Mouse (Mus musculus) right cerebral cortex, postnatal 36 days (tissue): ENCODE measurements around the gene Mia.

Experiments
- DNase-seq, 2 experiments: peaks; one replicate each; pipeline ENCODE4 v3.0.0; 2022; ENCODE audit warnings: low spot score in 2 of 2, mixed read lengths in 1 of 2

Mia gene

DNA sequence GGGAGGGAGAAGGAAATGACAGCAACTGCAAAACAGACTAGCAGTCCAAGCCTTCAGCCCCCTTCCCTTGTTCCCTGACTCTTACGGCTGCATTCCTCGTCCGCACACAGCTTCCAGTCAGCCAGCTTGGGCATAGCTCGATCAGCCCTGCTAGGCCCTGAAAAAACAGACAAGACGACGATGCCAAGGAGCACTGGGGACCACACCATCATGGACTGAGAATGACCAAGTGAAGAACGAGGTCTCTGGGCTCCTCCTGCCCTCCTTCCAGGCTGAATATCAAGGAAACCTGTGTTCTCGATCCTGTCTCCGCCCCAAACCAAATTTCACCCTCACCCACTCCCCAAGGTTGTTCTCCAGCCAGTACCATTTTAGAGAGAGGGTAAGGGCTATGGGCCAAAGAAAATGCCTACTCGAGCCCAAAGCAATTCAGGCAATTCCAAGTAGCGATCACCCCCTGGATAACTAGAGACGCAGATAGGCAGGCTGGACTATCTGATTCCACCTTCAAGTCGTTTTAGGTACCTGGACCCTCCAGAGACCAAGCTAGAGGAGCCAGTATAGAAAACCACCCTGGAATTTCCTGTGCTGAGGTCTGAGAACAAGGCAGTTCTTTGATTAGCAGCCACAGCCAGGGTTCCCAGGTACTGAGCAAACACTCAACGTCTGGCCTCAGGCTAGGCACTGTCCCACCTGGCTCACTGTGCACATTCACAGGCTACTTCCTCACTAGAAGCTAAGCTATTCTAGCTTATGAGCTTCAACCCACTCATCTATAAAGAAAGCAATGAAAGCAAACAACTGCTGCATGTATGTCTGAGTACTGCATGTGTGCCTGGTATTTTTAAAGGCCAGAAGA is at the start of gene Mia, which contains the start of gene Gm21983:
TSS of gene Mia (minus strand) at position 321 of the 859 bp plus-strand sequence.
TSS of gene Gm21983 (minus strand) at position 250 of the 859 bp plus-strand sequence.
- DNase-seq = no peak

DNA sequence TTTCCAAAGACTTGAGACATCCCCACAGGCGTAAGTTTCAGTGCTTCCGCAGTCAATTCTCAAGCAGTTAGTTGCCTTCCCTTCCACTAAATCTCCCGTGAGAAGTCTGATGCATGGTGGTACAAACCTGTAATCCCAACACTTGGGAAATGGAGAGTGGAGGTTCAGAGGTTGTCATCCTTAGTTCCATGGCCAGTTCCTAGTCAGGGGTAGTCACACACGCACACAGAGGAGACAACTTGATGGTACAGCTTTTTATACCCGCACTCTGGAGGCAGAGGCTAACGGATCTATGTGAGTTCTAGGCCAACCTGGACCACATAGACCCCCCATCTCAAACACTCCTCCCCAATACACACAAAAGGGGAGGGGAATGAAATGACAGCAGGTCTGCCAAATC is 47.9 kb upstream of the Mia start:
- no peak for DNase-seq

DNA sequence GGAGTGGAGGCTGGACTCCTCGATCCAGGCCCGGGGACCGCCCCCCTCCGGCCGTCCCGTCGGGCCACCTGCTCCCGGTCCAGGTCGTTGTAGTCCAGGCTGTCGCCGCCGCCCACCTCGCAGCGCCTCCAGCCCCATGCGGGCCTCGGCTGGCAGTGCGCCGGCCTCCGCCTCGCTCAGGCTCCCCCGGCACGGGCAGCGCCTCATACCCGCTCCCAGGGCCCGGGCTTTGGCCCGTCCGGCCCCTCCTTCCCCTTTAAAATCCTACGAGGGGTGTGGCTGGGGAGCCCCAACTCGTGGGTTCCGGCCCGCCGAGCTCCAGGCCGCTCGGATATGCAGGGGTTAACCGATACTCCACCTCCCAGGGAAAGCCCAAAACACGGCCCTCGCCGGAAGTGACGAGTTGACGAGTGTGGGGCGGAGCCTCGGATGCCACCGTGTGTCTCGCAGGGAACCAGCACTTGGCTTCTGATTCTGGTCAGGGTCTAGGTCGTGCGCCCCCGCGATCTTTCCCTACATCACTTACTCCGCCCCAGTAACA is 47.4 kb upstream of the Mia start, which contains the start of gene Itpkc:
TSS of gene Itpkc (minus strand) at position 381 of the 541 bp plus-strand sequence.
- DNase-seq = peak; percentile 87 to 89

DNA sequence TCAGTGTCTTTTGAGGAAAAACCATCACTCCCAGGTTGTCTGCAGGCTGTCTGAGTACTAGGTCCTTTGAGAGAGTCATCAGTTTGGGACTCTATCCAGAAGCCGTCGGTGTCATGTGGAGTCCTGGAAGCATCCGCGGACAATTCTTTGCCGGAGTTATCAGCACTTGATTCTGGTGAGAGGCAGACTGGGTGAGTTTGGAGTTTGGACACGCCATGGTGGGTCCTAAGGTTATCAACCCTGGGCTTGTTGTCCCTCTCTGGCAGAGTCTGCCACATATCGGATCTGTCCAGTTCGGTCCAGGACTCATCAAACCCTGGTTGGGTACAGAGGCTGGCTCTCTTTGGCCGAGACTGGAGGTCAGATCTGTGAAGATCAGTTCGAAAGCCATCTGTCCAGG is 46.7 kb upstream of the Mia start:
- DNase-seq = no peak

DNA sequence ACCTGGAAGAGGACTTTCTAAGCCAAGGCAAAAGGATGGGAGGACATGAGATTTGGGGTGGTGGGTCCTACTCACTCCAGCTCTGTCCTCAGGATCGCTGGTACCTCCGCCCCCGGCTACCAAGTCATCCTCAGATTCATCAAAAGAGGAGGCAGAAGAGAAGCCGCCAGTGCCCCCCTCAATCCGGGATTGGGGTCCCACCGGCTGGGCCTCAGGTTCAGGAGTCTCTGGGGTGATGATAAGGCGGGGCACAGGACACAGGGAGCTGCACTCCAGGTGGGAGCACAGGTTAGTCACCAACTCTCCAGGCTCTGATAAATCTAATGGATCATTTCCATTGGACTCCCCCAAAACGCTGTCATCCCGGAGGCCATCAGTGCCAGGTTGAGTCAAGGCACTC is 46.3 kb upstream of the Mia start:
- no peak for DNase-seq

DNA sequence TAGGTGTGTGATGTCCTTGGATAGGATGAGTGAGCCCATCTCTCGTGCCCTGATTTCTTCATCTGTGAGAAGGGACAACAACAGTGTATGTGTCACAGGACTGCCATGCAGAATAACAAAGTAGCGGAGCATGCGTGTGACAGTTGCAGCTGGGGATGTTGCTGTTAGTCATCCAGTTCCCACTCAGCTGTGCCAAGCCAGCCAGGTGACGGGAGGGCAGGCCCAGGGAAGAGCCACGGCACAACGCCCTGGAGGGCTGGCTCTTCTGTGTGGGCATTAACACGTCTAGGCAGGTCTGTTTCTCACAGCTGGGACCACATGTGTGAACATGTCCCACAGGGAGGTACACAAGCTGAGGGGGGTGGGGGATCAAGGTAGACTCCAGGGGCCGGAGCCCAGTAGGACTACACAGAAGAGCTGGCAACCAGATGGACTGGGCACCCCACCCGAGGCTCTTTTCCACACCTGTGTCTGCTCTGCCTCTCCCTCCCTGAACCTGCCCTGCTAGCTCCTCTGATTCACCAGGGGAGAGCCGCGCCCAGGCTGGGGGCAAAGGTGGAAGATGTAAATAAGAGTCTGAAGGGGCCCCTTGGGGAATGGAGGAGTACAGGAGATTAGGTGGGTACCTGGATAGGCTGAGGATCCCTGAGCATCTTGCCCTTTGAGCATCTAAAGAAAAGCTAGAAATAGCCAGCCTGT is 44.1 kb upstream of the Mia start:
- DNase-seq = peak in 1 of 2 experiments; percentile 39

DNA sequence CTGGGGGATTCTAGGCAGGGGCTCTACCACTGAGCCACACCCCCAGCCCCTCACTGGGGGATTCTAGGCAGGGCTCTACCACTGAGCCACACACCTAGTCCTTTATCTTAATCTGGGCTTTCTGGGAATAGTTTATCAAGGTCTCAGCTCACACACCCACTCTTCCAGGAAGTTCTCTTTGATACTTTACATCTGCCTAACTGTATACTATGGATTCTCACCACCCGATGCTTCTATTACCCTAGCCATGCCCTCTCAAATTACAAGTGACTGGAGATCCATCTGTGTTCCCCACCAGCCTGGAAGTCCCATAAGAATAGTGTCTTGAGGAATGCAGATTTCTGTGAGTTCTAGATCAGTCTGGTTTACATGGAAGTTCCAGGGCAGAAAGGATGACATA is 41.6 kb upstream of the Mia start:
- DNase-seq = no peak

DNA sequence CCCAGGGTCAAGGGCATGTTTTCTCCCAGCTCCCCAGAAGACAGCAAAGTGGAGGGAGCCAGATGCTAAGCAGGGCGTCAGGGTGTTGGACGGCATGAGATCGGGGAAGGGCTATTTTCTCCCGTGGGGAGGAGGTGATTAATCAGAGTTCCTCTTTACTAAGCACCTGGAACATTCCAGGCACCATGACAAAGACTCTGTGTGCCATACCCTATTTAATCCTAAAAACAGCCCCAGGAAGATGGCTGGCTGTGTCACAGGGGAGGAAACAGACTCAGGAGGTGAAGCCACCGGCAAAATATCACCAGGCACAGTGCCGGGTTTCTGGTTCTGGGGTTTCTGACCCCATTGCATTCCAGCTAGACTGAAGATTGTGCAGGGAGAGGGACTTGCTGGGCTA is 41.0 kb upstream of the Mia start:
- DNase-seq = no peak

DNA sequence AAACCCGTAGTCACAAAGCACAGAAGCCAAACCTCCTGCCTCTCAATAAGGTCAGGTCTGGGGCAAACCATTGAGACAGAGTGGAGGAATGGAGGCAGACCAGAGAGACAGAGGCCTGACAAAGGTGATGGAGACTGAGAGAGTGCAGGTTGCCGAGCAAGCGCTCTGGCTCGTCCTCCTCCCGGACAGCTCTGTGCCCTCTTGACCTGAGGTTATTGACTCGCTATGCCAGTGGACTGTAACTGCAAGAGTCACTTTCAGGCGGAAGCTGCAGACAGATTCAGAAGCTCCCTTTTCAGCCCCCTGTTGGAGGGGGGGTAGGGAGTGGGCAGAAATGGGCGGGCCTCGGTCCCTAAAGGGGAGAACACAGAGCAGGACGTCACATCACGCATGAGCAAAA is 39.0 kb upstream of the Mia start:
- DNase-seq = no peak

DNA sequence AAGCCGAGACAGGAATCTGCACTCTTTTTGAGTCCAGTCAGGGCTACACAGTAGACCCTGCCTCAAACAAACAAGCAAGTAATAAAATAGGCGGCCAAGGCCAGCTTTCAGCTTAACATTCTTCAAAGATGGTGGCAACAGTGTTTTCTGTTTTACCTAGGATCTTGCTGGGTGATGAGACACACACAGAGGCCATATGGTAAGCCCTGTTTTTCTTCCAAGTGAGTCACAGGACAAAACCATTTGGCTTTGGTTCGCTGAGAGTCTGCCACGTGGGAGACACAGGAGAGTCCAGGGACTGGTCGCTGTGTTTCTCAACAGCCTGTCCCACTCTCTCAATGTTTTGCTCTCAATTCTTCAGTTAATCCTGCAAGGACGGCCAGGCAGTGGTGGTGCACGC is 37.6 kb upstream of the Mia start:
- no peak for DNase-seq

DNA sequence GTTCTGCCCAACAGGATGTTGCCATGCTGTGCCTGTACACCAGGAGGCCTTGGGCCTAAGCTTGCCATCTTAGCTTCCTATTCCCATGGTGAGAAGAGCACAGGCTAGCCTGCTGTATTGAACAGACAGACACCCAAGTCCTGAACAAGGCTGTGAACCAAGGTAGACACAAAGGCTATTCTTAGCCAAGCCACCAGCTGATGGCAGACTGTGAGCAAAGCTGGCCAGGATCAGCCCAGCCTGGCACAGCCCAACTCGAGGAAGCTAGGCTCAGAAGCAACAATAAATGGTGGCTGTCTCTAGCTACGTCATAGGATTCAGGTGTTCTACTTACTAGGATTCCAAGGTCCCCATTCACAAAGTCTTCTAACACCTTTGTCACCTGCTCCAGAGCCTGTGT is 31.7 kb upstream of the Mia start:
- DNase-seq = no peak

DNA sequence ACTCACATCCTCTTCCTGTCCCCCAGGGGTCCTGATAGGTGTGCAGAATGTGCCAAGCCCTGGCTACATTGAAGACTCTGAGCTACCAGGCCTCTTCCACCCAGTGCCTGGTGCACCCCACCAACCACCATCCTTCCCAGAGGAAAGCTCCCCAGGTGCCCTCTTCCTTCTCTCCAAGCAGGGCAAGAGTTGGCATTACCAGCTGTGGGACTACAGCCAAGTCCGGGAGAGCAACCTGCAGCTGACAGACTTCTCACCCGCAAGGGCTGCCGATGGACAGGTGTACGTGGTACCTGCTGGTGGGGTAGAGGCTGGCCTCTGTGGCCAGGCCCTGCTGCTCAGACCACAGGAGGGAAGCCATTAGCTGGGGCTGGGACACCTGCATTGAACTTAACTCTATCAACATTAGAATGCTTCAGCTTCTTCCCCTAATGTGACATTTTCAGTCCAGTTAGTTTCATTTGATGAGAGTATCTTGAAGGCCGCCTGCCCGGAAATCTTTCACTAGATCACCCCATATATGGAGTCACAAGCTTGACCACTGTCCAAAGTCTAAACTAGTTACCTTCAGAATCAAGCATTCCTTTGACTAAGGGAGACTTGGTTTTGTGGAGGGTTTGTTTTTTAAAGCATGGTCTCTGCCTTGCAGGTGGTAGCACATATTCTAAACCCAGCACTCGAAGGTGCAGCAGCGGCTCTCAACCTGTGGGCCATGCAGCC is 22.9 kb upstream of the Mia start:
- DNase-seq = no peak

DNA sequence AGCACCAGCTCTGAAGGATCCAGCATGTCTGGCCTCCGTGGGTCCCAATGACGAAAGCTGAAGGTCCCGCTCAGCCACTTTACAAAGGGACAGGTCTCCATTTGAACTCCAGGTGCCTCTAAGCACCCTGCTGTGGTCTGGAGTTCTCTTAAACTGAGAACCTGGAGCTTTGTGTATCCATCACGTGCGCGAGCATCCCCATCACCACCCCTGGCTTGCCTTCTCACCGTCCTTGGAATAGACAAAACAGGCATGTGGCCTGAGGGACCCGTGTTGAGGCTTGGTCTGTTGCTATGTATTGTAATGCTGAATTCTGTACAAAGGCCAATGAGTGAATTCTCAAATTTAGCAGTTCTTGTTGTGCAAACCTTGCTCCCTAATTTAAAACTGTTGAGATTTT is 17.8 kb upstream of the Mia start:
- DNase-seq = no peak

DNA sequence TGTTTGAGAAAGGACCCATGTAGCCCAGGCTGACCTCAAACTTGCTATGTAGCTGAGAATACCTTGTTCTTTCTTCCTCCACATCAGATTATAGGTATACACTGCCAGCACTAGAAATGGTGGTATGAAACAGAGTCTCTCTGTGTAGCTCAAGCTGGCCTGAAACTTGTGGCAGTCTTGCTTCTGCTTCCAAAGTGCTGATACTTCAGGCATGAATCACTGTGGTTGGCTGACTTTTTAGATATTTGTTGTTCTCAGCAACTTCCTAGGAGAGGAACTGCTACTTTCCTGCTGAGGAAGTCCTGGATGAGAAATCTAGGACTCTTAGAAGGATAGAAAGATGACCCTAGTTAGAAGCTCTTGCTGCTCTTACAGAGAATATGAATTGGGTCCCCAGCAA is 17.4 kb upstream of the Mia start:
- no peak for DNase-seq

DNA sequence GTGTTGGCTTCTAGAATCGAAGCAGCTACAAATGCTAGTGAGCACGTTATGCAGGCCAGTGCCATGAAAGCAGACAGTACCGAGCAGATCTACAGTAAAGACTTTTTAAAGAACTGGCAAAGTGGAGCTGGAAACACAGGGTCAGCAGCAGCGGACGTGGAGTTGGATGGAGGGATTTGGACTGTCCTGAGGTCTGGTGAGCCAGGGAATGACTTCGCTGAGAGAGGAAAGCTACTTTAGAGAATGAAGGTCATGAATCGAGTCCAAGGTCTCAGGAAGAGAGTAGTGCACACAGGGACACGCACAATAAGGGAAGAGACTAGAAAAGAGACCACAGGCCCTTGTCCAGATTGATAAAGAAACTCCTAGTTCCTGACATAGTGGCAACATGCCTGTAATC is 16.7 kb upstream of the Mia start:
- no peak for DNase-seq

DNA sequence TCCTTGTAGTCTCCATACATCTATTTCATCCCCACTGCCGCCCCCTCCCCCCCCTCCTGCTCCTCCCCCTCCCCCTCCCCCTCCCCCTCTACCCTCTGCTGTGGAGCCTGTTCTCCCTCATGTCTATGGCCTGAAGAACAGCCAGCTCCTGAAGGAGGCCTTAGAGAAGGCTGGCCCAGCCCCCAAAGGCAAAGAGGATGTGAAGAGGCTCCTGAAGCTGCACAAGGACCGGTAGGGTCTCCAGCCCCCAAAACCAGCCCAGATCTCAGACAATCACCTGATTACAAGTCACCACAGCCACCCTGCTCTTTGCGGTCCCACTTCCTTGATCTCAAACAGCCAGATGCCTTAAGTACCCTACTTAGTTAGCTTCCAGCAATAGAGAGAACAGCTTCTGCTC is 16.2 kb upstream of the Mia start:
- DNase-seq = no peak

DNA sequence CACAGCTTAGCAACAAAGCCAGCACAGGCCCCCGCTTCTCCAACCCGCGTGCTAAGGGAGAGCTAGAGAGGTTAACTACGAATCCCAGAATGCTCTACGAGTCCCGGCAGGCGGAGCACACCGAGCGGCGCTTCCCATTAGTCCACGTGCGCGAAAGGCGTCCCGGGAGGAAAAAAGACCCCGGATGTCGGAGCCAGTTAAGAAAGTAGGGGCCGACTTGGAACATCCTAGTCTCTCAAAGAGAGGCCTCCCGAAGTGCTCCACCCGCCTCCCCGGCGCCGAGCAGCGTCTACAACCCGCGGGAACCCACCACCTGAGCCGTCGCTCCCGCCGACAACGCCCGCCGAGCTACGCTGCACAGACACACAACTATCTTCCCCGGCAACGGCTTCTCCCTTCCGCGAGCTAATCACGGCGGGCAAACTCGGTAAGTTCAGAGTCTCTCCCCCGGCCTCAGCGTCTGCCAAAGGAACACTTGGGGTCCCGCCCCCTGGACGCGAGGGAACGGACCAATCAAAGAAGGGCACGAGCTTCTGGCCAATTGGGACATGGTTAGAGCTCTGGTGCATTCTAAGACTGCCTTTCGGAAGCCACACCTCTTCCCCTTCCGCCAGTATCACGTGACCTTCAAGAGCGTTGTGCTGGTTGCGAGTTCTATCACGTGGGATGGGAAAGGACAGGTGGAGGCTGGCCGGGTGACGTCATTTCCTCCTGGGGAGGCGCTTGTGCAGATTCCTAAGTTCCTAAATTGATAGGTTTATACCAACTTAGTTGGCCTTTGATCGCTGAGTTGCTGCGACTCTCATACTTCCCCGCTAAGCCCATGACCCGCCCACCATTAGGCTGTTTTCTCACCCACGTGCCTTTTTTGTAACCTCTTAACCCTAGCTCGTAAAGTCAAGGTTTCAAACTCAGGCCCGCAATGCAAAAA is 15.0 kb upstream of the Mia start, which contains the start of the genes BC024978 and Snrpa:
TSS of gene BC024978 (plus strand) at position 101 of the 931 bp plus-strand sequence.
TSS of gene Snrpa (minus strand) at position 591 of the 931 bp plus-strand sequence.
- peak; percentile 99 to 100 for DNase-seq

DNA sequence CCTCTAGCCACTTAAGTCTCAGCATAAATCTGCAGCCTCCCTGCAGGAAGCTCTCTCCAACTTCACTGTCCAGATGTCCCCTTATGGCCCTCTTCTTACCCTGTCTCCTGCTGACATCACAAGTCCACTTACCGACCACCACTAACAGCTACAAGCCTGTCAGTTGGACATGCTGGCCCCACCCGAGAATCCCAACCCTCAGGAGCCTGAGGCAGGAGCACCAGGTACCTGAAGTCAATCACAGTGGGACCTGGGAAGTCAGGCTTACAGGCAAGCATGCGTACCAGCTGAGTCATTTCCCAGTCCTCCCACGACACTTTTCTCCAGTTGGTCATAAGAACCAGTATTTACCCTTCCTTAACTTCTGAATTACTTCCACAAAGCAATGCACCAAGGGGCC is 12.8 kb upstream of the Mia start:
- no peak for DNase-seq

DNA sequence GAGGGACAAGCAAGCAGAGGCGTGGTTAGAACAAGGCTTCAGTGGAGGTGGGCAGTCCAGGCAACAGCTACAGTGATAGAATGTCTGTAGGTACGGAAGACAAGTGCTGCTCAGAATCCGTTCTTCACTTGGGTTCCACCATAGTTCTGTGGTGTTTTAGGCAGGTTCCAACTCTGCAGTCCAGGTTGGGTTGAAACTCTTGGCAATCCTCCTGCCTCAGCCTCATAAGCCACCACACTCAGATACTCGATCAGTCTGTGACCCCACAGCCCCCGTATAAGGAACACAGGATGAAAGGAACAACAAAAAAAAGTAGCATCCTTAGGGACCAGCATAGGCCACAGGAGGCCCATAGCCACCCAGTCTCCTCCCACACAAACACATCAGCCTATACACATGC is 11.5 kb upstream of the Mia start:
- DNase-seq = no peak

DNA sequence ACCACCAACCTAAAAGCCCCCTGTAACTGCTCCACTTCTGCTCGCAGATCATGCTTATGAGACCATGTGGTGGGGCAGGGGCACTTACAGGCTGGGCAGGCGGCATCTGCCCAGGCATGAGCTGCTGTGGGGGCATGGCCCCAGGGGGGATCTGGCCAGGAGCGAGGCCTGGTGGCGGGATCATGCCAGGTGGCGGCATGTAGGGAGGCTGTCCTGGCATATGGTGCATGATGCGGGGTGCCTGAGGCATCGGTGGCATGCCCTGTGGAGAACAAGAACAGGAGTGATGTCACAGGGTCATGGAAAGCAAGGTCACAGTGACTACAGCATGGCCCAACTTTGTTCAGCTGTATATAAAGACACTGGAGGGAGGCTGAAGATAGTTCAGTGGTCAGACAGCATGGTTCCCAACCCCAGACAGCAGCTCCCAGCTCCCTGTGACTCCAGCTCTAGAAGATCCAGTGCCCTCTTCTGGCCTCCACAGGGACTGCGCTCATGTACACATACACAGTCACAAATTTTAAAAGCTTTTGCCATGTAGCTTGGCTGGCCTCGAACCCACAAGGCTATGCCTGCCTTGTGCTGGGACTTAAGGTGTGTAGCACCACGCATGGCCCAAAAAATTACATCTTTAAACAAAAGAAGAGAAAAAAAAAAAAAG is 8.4 kb upstream of the Mia start:
- DNase-seq = no peak
